Mouse (Mus musculus) E14TG2a.4 (cell line): ENCODE results near the gene Gm20696.

Experiments
- H3K27me3 ChIP-seq: 2 replicates; pipeline ENCODE4 v1.6.1; 2014; ENCODE audit warnings: low read length, control low read depth; ENCODE audit not compliant: insufficient read depth
- H3K36me3 ChIP-seq: 2 replicates; pipeline ENCODE4 v1.6.1; 2014; ENCODE audit warnings: low read length, control low read depth; ENCODE audit not compliant: insufficient read depth
- H3K4me1 ChIP-seq: replicated peaks from 2 replicates; pipeline ENCODE4 v1.6.1; 2014; ENCODE audit warnings: low read depth, low read length, control low read depth
- H3K4me3 ChIP-seq: replicated peaks from 2 replicates; pipeline ENCODE4 v1.5.1; 2014; ENCODE audit warnings: mild to moderate bottlenecking, low read length
- H3K9me3 ChIP-seq: 2 replicates; pipeline ENCODE4 v1.6.1; 2014; ENCODE audit warnings: low read length, control low read depth
- CTCF ChIP-seq: conservative IDR thresholded peaks from 2 replicates; pipeline ENCODE4 v1.5.1; 2014; ENCODE audit warnings: low read length
- NANOG ChIP-seq: IDR thresholded peaks from 2 replicates; pipeline ENCODE4 v1.6.1; 2014; ENCODE audit warnings: borderline replicate concordance, low read length, mixed read lengths
- POU5F1 ChIP-seq: IDR thresholded peaks from 2 replicates; pipeline ENCODE4 v1.6.1; 2014; ENCODE audit warnings: low read length, borderline replicate concordance

The Gm20696 gene

DNA sequence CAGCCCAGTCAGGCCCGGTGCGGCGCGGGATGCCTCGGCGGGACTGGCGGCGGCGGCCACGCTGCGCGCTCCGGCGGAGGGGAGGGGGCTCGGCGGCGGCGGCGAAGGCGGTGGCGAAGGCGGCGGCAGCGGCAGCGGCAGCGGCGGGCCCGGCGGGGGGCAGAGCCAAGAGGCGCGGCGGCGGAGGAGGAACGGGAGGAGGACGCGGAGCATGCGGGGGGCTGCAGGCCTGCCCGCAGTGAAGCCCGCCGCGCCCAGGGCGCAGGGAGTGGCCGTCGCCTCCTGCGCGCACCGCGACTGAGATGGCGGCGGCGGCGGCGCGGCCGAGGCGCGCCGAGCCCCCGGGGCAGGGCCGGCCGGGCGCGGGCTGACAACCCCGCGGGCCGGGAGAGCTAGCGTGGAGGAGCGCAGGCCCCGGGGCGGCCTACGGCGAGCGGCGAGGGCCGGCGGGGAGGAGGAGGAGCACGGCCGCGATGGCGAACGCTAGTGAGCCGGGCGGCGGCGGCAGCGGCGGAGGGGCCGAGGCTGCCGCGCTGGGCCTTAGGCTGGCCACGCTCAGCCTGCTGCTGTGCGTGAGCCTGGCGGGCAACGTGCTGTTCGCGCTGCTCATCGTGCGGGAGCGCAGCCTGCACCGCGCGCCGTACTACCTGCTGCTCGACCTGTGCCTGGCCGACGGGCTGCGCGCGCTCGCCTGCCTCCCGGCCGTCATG, 25.8 kb upstream of the Gm20696 start, which contains the start of gene Gpr27:
Gene Gpr27, plus strand, starts transcription at position 474 of the 710 bp plus-strand sequence.
- Histone ChIP-seq H3K27me3 (peaks cover 77% of the 10 kb centered on the region), H3K36me3 (no peaks in the 10 kb centered on the region), H3K9me3 (peaks cover 4% of the 10 kb centered on the region; the same call in 1 of the 2 replicates), H3K4me1 (peaks cover 11% of the 10 kb centered on the region), H3K4me3 (peak within 1 kb of the TSS; percentile 80)
- TF ChIP-seq CTCF (no peak), POU5F1 (no peak), NANOG (no peak)

DNA sequence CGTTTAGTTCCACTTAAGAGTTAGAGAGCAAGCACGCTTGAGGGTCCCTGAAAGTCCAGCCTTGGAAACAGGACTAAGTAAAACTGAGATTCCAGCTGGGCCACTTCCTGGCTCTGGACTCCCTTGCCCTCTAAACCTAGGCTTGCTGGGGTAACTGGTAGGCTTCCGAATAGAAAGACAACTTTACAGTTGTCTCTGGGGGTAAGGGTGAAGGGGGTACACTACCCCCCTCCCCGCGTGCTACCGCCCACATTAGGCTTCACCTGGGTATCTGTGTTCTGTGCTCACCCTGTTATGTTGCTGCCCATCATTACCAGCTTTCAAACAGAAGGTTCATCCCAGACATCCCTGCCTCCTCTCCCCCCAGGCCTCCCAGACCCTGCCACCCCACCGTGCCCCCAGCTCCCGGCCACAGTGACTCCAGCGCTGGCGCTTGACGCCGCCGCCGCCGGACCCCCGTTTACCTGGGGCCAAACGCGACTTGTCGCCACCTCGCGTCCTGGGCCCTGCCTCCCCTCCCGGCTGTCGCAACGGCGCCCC, 25.1 kb upstream of the Gm20696 start:
- peak overlapping the region; percentile 80 for H3K4me3 ChIP-seq
- H3K4me1 ChIP-seq: peaks cover 11% of the 10 kb centered on the region
- H3K27me3 ChIP-seq: peaks cover 71% of the 10 kb centered on the region
- TF ChIP-seq CTCF: no peak
- TF ChIP-seq NANOG: no peak
- TF ChIP-seq POU5F1: no peak
- peaks cover 4% of the 10 kb centered on the region; the same call in 1 of the 2 replicates for H3K9me3 ChIP-seq
- no peaks in the 10 kb centered on the region for H3K36me3 ChIP-seq

GRCm38 (mm10) chr6:99688513-99688912, 21.9 kb upstream of the Gm20696 start:
- H3K27me3 ChIP-seq: peaks cover 40% of the 10 kb centered on the region
- H3K4me3 ChIP-seq: no peak overlapping the region
- TF ChIP-seq POU5F1: no peak
- TF ChIP-seq NANOG: no peak
- no peak for TF ChIP-seq CTCF
- H3K4me1 ChIP-seq: peaks cover 4% of the 10 kb centered on the region; the same call in 1 of the 2 replicates
- peaks cover 4% of the 10 kb centered on the region; the same call in 1 of the 2 replicates for H3K9me3 ChIP-seq
- H3K36me3 ChIP-seq: no peaks in the 10 kb centered on the region

DNA sequence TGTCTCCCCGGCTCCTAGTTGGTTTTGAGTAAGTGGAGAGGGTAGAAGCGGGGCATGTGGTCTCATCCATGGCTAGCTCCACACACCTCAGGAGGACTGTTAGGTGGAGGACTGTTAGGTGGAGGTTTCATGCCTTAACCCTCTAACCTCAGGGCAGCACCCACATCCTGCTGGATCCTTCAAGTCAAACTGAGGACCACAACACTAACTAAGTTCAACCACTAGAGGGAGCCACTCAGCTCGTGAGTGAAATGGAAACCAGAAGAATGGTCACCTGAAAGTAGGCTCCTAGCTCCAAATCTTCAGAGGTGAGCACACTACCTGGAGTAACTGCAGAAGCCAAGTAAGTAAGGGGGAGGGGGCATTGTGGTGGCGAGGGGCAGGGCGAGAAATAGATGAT, 18.3 kb upstream of the Gm20696 start:
- Histone ChIP-seq H3K4me1 (no peaks in the 10 kb centered on the region), H3K9me3 (no peaks in the 10 kb centered on the region), H3K36me3 (no peaks in the 10 kb centered on the region), H3K27me3 (peaks cover 14% of the 10 kb centered on the region), H3K4me3 (no peak overlapping the region)
- TF ChIP-seq NANOG: no peak
- TF ChIP-seq POU5F1: no peak
- peak; percentile 70 for TF ChIP-seq CTCF

- H3K4me3 ChIP-seq: no peak overlapping the region
- H3K9me3 ChIP-seq: no peaks in the 10 kb centered on the region
- TF ChIP-seq NANOG: no peak
- no peak for TF ChIP-seq CTCF
- TF ChIP-seq POU5F1: no peak
- H3K4me1 ChIP-seq: no peaks in the 10 kb centered on the region
- H3K27me3 ChIP-seq: peaks cover 6% of the 10 kb centered on the region
- H3K36me3 ChIP-seq: no peaks in the 10 kb centered on the region
Observed at GRCm38 (mm10) chr6:99683974-99684373, 17.4 kb upstream of the Gm20696 start.

DNA sequence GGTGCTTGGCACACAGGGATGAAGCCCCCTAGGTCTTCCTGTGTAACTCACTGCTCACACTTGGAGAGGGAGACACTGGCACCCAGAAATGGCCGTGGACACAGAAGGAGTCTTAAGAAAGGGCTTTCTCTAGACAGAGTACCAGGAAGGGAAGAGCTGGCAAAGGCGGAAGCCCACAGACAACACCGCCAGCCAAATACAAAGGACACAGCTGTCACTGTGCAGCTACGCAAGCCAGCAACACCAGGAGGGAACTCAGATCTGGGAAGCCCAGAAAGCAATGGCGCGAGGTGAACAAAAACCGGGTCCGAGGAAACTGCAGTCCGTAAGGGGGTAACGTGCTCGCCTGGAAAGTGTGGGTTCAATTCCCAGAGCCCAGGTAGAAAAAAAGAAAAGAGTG, 11.5 kb upstream of the Gm20696 start:
- no peak overlapping the region for H3K4me3 ChIP-seq
- H3K27me3 ChIP-seq: no peaks in the 10 kb centered on the region; the same call in 1 of the 2 replicates
- no peaks in the 10 kb centered on the region for H3K9me3 ChIP-seq
- TF ChIP-seq NANOG: no peak
- TF ChIP-seq POU5F1: no peak
- TF ChIP-seq CTCF: no peak
- H3K4me1 ChIP-seq: no peaks in the 10 kb centered on the region; the same call in 1 of the 2 replicates
- H3K36me3 ChIP-seq: no peaks in the 10 kb centered on the region

DNA sequence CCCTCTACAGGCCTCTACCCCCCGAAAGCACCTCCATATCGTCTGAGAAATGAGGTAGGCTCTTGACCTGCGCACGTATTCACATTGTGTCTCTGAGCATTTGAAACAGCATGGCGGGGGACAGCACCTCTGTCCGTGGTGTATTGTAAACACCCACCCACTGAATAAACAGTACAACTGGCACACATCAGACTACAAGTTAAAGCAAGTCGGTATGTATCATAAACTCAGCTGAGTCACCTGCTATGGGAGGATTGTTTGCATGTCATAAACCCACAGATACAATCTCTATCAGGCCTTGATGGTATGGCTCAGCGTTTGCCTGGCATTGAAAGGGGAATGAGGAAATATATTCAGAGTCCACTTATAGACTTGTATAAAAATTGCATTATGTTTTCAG, 10.7 kb upstream of the Gm20696 start:
- no peaks in the 10 kb centered on the region; the same call in 1 of the 2 replicates for H3K4me1 ChIP-seq

DNA sequence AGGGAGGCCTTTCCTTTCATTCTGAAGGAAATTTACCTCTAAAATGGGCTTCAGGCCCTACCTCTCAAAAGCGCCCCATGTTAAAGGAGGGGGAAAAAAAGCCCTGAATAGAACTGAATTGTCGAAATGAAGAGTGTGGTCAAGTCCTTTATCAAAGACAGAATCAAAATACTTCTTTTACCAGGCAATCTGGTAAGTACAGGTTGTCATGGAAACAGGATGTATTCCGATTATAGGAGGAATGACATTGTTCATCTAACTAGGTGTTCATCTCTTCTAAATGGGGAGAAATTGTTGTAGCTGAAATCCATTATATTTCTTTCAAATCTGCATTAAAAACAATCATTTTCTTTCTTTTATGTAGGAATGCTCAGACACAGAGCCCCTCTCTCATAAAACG, 7.9 kb upstream of the Gm20696 start:
- Histone ChIP-seq H3K9me3 (no peaks in the 10 kb centered on the region), H3K4me1 (peaks cover 6% of the 10 kb centered on the region; the same call in 1 of the 2 replicates), H3K27me3 (no peaks in the 10 kb centered on the region; the same call in 1 of the 2 replicates), H3K4me3 (no peak overlapping the region), H3K36me3 (no peaks in the 10 kb centered on the region)
- TF ChIP-seq CTCF (no peak), POU5F1 (no peak), NANOG (no peak)

More for the DNA sequence above, 10.7 kb upstream of the Gm20696 start:
- no peak overlapping the region for H3K4me3 ChIP-seq
- TF ChIP-seq CTCF: no peak
- no peak for TF ChIP-seq POU5F1
- TF ChIP-seq NANOG: no peak
- no peaks in the 10 kb centered on the region; the same call in 1 of the 2 replicates for H3K27me3 ChIP-seq
- H3K9me3 ChIP-seq: no peaks in the 10 kb centered on the region
- no peaks in the 10 kb centered on the region for H3K36me3 ChIP-seq

GRCm38 (mm10) chr6:99671768-99672167, 5.2 kb upstream of the Gm20696 start:
- Histone ChIP-seq H3K27me3 (peaks cover 20% of the 10 kb centered on the region), H3K9me3 (no peaks in the 10 kb centered on the region), H3K36me3 (no peaks in the 10 kb centered on the region), H3K4me3 (no peak overlapping the region), H3K4me1 (peaks cover 16% of the 10 kb centered on the region; the same call in 1 of the 2 replicates)
- no peak for TF ChIP-seq POU5F1
- TF ChIP-seq NANOG: no peak
